Mouse (Mus musculus): ENCODE measurements around the gene Aqp3.
A peak's percentile ranks its signal among the peaks of the same experiment; 100 is the strongest.

Aqp3 gene

GRCm38 (mm10) chr4:41097871-41098576 is at the start of gene Aqp3:
Gene Aqp3 (minus strand): TSS chr4:41098183.
- no peak for DNase-seq (ENCODE audit: low read depth, low spot score)

- DNase-seq (ENCODE audit: low read depth, low spot score) = no peak
Observed at GRCm38 (mm10) chr4:41142601-41143000, 44.6 kb upstream of the Aqp3 start.

- DNase-seq (ENCODE audit: low read depth, low spot score) = no peak
Observed at GRCm38 (mm10) chr4:41140174-41140875, 42.3 kb upstream of the Aqp3 start.

GRCm38 (mm10) chr4:41136811-41137210 is 38.8 kb upstream of the Aqp3 start:
- no peak for DNase-seq (ENCODE audit: low read depth, low spot score)

GRCm38 (mm10) chr4:41136454-41136805 is 38.4 kb upstream of the Aqp3 start:
- DNase-seq (ENCODE audit: low read depth, low spot score) = no peak

- DNase-seq (ENCODE audit: low read depth, low spot score) = peak; percentile 47
Observed at GRCm38 (mm10) chr4:41135711-41136453, 37.9 kb upstream of the Aqp3 start, which contains the start of gene Ube2r2. Gene Ube2r2 (plus strand): TSS chr4:41135743.

- DNase-seq (ENCODE audit: low read depth, low spot score) = peak; percentile 75
Observed at GRCm38 (mm10) chr4:41134935-41135710, 37.1 kb upstream of the Aqp3 start.

- no peak for DNase-seq (ENCODE audit: low read depth, low spot score)
Observed at GRCm38 (mm10) chr4:41133529-41134291, 35.7 kb upstream of the Aqp3 start.

GRCm38 (mm10) chr4:41132471-41132870 is 34.5 kb upstream of the Aqp3 start:
- DNase-seq (ENCODE audit: low read depth, low spot score) = no peak

GRCm38 (mm10) chr4:41129836-41130235 is 31.9 kb upstream of the Aqp3 start:
- DNase-seq (ENCODE audit: low read depth, low spot score) = no peak

GRCm38 (mm10) chr4:41129406-41129805 is 31.4 kb upstream of the Aqp3 start:
- peak; percentile 46 for DNase-seq (ENCODE audit: low read depth, low spot score)

- DNase-seq (ENCODE audit: low read depth, low spot score) = peak; percentile 99
Observed at GRCm38 (mm10) chr4:41124180-41124951, 26.4 kb upstream of the Aqp3 start, which contains the start of gene Nol6. Gene Nol6 (minus strand): TSS chr4:41124455.

- no peak for DNase-seq (ENCODE audit: low read depth, low spot score)
Observed at GRCm38 (mm10) chr4:41118706-41119292, 20.8 kb upstream of the Aqp3 start.

GRCm38 (mm10) chr4:41116817-41117216 is 18.8 kb upstream of the Aqp3 start:
- DNase-seq (ENCODE audit: low read depth, low spot score) = no peak

GRCm38 (mm10) chr4:41115793-41116192 is 17.8 kb upstream of the Aqp3 start:
- DNase-seq (ENCODE audit: low read depth, low spot score) = no peak

GRCm38 (mm10) chr4:41115074-41115473 is 17.1 kb upstream of the Aqp3 start:
- no peak for DNase-seq (ENCODE audit: low read depth, low spot score)

- no peak for DNase-seq (ENCODE audit: low read depth, low spot score)
Observed at GRCm38 (mm10) chr4:41114358-41115070, 16.5 kb upstream of the Aqp3 start.

GRCm38 (mm10) chr4:41108717-41109425 is 10.9 kb upstream of the Aqp3 start:
- DNase-seq (ENCODE audit: low read depth, low spot score) = no peak

Measured in embryo, embryonic 11.5 days (tissue).